Mouse (Mus musculus) left cerebral cortex, adult 2 months (tissue): ENCODE results near the gene Scgb3a1. TPM values are rescaled to one million over a fixed set of nuclear protein-coding genes. Genes with fewer than 3 reads are reported as not detected.

Experiments used
- DNase-seq, 2 experiments: peaks; one replicate each; pipeline ENCODE4 v3.0.0; 2021 to 2022; ENCODE audit warnings: low spot score in 2 of 2, mixed read lengths in 1 of 2; ENCODE audit errors: extremely low spot score in 1 of 2
- H3K27ac ChIP-seq: fragments of 200-600 bp; 2 replicates; pipeline ENCODE4 v1.8.1; 2022
- H3K4me3 ChIP-seq: fragments of 200-600 bp; 2 replicates; pipeline ENCODE4 v1.8.1; 2022
- CTCF ChIP-seq: fragments of 200-600 bp; IDR thresholded peaks from 2 replicates; pipeline ENCODE4 v1.8.1; 2022; ENCODE audit warnings: antibody characterized with exemption, mild to moderate bottlenecking, moderate library complexity
- intact Hi-C: fragments of 180-260 bp; cut with DNase I; formaldehyde crosslinking; loops from one replicate; pipeline ENCODE4 v1.15.1; 2025
- total RNA-seq, 2 experiments: library from RNA; stranded (reverse); gene quantifications; 2 replicates each; pipeline ENCODE4 v1.2.3; 2021

Gene Scgb3a1
- total RNA-seq, 2 experiments from 2014 or later = not detected

DNA sequence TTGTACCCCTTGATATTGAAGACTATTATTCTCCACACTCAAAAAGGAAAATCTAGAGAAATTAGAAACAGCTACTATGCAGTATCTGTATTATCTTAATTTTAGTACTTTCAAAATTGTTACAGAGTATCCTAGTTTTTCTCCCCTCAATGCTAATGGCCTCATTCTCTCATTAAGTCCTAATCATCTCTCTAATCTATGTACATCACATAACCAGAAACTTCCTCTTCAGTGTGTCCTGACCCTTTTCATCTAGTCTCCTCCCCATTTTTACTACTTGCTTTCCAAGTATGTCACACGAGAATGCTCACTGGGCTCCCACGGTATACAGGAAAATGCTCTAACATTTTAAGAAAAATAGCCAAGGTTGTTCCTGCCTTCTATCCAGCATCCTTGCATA, 44.4 kb downstream of the Scgb3a1 start:
- intact Hi-C loops = no loop called here
- no peak overlapping the region for H3K27ac ChIP-seq
- H3K4me3 ChIP-seq = no peak overlapping the region
- no peak for TF ChIP-seq CTCF
- DNase-seq = no peak

DNA sequence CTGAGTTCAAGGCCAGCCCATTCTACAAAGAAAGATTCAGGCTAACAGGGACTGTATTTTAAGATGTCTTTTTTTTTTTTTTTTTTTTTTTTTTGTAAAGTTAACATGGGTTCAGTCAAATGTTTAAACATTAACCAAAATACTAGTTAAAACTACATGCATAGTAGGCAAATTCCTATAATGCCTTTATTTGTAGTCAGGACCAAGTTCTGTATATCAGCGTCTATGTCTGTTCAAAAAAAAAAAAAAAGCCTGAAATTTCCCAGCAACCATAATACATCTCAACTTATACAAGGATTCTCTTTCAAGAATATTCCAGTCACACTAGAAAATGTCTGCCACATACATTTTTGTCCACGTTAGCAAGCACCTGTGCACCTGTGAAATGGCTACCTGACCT, 47.3 kb downstream of the Scgb3a1 start:
- TF ChIP-seq CTCF = no peak
- H3K27ac ChIP-seq = no peak overlapping the region
- intact Hi-C loops = loop anchor here (5.0 to 10.0 kb wide), 3 partner anchors 58 to 876 kb away; partner anchors contain the start of gene Mapk9
- no peak for DNase-seq
- no peak overlapping the region; the same call in 1 of the 2 replicates for H3K4me3 ChIP-seq

GRCm38 (mm10) chr11:49711981-49712554, 48.7 kb downstream of the Scgb3a1 start:
- Histone ChIP-seq H3K27ac (peak overlapping the region; percentile 88), H3K4me3 (peak overlapping the region; percentile 94)
- TF ChIP-seq CTCF = no peak; the same call in none of the 2 replicates
- peak in 1 of 2 experiments; percentile 29 for DNase-seq
- intact Hi-C loops = loop anchor here (5.0 to 10.0 kb wide), 3 partner anchors 60 to 877 kb away; partner anchors contain the start of gene Mapk9

DNA sequence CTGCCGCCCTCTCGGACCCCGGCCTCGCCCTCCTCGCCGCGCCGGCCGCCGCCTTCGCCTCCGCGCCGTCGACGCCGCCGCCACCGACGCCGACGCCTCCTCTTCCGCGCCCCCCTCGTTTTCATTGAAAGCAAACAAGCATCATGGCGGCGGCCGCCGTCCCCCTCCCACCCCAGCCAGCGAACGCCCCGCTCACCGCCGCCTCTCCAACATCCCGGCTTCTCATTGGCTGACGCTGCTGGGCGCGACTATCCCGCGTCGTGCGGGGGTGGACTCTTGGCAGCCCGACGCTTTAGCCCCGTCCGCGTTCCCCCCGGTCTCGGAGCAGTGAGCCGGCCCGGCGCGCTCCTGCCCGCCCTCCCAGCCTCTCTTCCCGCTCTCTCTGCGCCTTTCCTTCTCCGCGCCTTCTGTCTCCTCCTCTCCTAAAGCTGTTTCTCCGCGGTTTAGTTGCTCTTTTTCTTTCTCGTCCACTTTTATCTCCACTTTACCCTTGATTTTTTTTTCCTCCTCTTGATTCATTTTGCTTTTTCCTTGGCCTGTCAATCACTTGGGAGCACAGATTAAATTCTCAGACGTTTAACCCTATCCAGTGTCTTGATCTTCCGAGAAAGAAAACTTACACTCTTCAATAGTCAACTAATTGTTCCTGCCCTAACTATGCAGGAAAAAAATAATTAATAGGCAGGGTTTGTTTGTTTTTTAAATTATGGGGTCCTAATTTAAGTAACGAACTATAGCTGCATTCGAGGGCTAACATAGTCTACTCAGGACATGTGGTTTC, 49.3 kb downstream of the Scgb3a1 start, which contains the start of gene Cnot6:
Cnot6 (minus strand) TSS at position 169 of the 781 bp plus-strand sequence.
- TF ChIP-seq CTCF = no peak
- peak within 1 kb of the TSS; percentile 94 for H3K4me3 ChIP-seq
- H3K27ac ChIP-seq = peak within 1 kb of the TSS; percentile 88
- intact Hi-C loops = loop anchor here (5.0 to 10.0 kb wide), 3 partner anchors 60 to 878 kb away; partner anchors contain the start of gene Mapk9
- DNase-seq = peak; percentile 98 to 99

DNA sequence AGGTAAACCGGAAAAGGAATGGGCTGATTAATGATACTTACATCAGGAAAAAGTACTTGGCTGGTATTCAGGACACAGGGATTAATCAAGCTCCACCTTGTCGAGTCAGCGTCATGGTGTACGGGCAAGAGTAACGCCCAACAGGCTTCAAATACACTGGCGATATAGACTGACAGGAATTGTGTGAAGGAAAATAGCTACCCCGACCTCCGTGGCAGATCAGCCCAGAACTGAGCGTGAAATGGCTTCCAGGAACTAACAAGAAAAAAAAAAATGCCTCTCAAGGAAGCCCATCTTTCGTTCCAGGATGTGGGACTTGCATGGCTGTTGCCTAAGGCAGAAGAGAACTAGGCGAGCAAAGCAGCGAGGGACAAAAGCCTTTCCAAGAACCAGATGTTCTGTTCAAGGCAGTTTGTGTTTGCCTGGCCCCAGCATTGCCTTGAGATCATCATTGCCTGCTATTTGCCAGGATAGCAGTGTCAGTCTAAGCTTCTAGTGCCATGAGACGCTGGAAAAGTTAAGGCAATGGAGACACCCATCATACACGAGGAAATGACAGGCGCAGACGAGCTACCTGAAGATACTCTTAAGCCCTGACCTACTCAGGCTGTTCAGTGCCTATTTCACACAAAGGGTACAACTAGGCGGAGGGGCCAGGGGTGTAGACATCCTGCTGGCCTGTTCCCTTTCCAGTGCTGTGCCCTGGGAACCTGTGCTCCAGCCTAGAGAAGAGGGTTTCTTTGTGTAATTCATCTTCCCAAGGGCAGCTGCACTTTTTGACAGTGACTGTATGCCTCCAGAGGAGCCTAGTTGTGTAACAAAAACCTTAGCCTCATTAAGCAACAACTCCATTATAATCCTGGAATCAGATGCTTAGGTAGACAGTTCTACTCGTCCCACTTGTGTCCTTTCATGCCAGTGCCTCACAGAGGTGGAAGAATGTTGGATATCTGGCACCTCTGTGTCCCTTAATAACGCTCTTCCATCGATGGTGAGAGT, 50.2 kb downstream of the Scgb3a1 start:
- intact Hi-C loops = loop anchor here (5.0 to 10.0 kb wide), 3 partner anchors 61 to 879 kb away; partner anchors contain the start of gene Mapk9
- Histone ChIP-seq H3K27ac (peak overlapping the region; percentile 20; the same call in 1 of the 2 replicates), H3K4me3 (peak overlapping the region; percentile 94)
- DNase-seq = no peak
- TF ChIP-seq CTCF = no peak

Other genes starting within 250 kb of the Scgb3a1 start
- not detected for gene Olfr1389, start 240.5 kb upstream of the Scgb3a1 start, total RNA-seq
- gene Olfr1388, start 227.0 kb upstream of the Scgb3a1 start, total RNA-seq = under 1 TPM; 0.34 to 0.63 TPM
- not detected for gene Olfr1387, start 208.3 kb upstream of the Scgb3a1 start, total RNA-seq
- gene Olfr1386, start 198.6 kb upstream of the Scgb3a1 start, total RNA-seq = not detected
- gene Olfr1385, start 174.5 kb upstream of the Scgb3a1 start, total RNA-seq = under 1 TPM in 1 of 2 experiments, not detected in 1; 0.14 TPM
- gene Olfr1384, start 156.9 kb upstream of the Scgb3a1 start, total RNA-seq = not detected
- not detected for gene Olfr1383, start 144.0 kb upstream of the Scgb3a1 start, total RNA-seq
- not detected for gene Olfr1382, start 135.4 kb upstream of the Scgb3a1 start, total RNA-seq
- gene Olfr1381, start 120.2 kb upstream of the Scgb3a1 start, total RNA-seq = not detected
- gene Olfr1380, start 106.7 kb upstream of the Scgb3a1 start, total RNA-seq = not detected
- gene Flt4, start 54.3 kb upstream of the Scgb3a1 start, total RNA-seq = 1 to 10 TPM; 2.4 TPM
- gene Cnot6, start 49.1 kb downstream of the Scgb3a1 start, total RNA-seq = 10 to 100 TPM; 48.7 to 50.8 TPM
- 10 to 100 TPM in 1 of 2 experiments, 1 to 10 TPM in 1; 6.2 to 11.4 TPM for gene Gfpt2, start 130.6 kb downstream of the Scgb3a1 start, total RNA-seq
- 100 to 1,000 TPM; 221 to 222 TPM for gene Mapk9, start 183.1 kb downstream of the Scgb3a1 start, total RNA-seq
- 10 to 100 TPM; 35.3 to 39.5 TPM for gene Rasgef1c, start 238.2 kb downstream of the Scgb3a1 start, total RNA-seq